Mouse (Mus musculus): Measurements from ENCODE around the gene S100a5. TPM values are rescaled to one million over a fixed set of nuclear protein-coding genes. Genes with fewer than 3 reads are reported as not detected.

Gene S100a5
- total RNA-seq, 2 experiments from 2014 or later: not detected

Other genes starting within 250 kb of the S100a5 start
- gene Slc27a3, start 218.6 kb upstream of the S100a5 start, total RNA-seq (2015): 0.17 and 0.32 TPM in 2 replicates
- 0.27 and 0.83 TPM in 2 replicates for gene Slc27a3, start 218.6 kb upstream of the S100a5 start, total RNA-seq (2017)
- 17.5 and 20.2 TPM in 2 replicates for gene Ints3, start 174.9 kb upstream of the S100a5 start, total RNA-seq (2015)
- gene Ints3, start 174.9 kb upstream of the S100a5 start, total RNA-seq (2017): 21.6 and 24.7 TPM in 2 replicates
- not detected in 2 replicates for gene Npr1, start 142.7 kb upstream of the S100a5 start, total RNA-seq (2015)
- gene Npr1, start 142.7 kb upstream of the S100a5 start, total RNA-seq (2017): not detected in 2 replicates
- 120 and 136 TPM in 2 replicates for gene Ilf2, start 132.4 kb upstream of the S100a5 start, total RNA-seq (2015)
- 204 and 227 TPM in 2 replicates for gene Ilf2, start 132.4 kb upstream of the S100a5 start, total RNA-seq (2017)
- 41.2 and 42.1 TPM in 2 replicates for gene Snapin, start 117.5 kb upstream of the S100a5 start, total RNA-seq (2015)
- 32.3 and 45.0 TPM in 2 replicates for gene Snapin, start 117.5 kb upstream of the S100a5 start, total RNA-seq (2017)
- gene Chtop, start 99.0 kb upstream of the S100a5 start, total RNA-seq (2015): 112 and 119 TPM in 2 replicates
- gene Chtop, start 99.0 kb upstream of the S100a5 start, total RNA-seq (2017): 96.0 and 114 TPM in 2 replicates
- 123 and 145 TPM in 2 replicates for gene S100a1, start 94.1 kb upstream of the S100a5 start, total RNA-seq (2015)
- 121 and 131 TPM in 2 replicates for gene S100a1, start 94.1 kb upstream of the S100a5 start, total RNA-seq (2017)
- gene S100a13, start 94.1 kb upstream of the S100a5 start, total RNA-seq (2015): 49.3 and 59.5 TPM in 2 replicates
- 84.2 and 96.0 TPM in 2 replicates for gene S100a13, start 94.1 kb upstream of the S100a5 start, total RNA-seq (2017)
- gene S100a14, start 81.7 kb upstream of the S100a5 start, total RNA-seq (2015): not detected in 2 replicates
- 0.33 TPM in 1 of 2 replicates, not detected in the other for gene S100a14, start 81.7 kb upstream of the S100a5 start, total RNA-seq (2017)
- gene S100a16, start 71.3 kb upstream of the S100a5 start, total RNA-seq (2015): 1.0 TPM in 1 of 2 replicates, not detected in the other
- gene S100a16, start 71.3 kb upstream of the S100a5 start, total RNA-seq (2017): not detected in 2 replicates
- not detected in 2 replicates for gene S100a3, start 47.9 kb upstream of the S100a5 start, total RNA-seq (2015)
- not detected in 2 replicates for gene S100a3, start 47.9 kb upstream of the S100a5 start, total RNA-seq (2017)
- not detected in 2 replicates for gene S100a2, start 18.3 kb upstream of the S100a5 start, total RNA-seq (2015)
- not detected in 2 replicates for gene S100a2, start 18.3 kb upstream of the S100a5 start, total RNA-seq (2017)
- not detected in 2 replicates for gene Gm42674, start 6.6 kb upstream of the S100a5 start, total RNA-seq (2015)
- not detected in 2 replicates for gene Gm42674, start 6.6 kb upstream of the S100a5 start, total RNA-seq (2017)
- gene S100a4, start 4.8 kb upstream of the S100a5 start, total RNA-seq (2015): 31.5 and 39.6 TPM in 2 replicates
- gene S100a4, start 4.8 kb upstream of the S100a5 start, total RNA-seq (2017): 19.4 and 53.6 TPM in 2 replicates
- 31.2 and 57.3 TPM in 2 replicates for gene S100a6, start 4.4 kb downstream of the S100a5 start, total RNA-seq (2015)
- gene S100a6, start 4.4 kb downstream of the S100a5 start, total RNA-seq (2017): 10.7 and 21.3 TPM in 2 replicates
- gene S100a7a, start 45.5 kb downstream of the S100a5 start, total RNA-seq (2015): not detected in 2 replicates
- not detected in 2 replicates for gene S100a7a, start 45.5 kb downstream of the S100a5 start, total RNA-seq (2017)
- gene S100a8, start 60.5 kb downstream of the S100a5 start, total RNA-seq (2015): 2,361 and 4,241 TPM in 2 replicates
- 1,918 and 3,820 TPM in 2 replicates for gene S100a8, start 60.5 kb downstream of the S100a5 start, total RNA-seq (2017)
- gene S100a9, start 87.2 kb downstream of the S100a5 start, total RNA-seq (2015): 2,769 and 4,892 TPM in 2 replicates
- gene S100a9, start 87.2 kb downstream of the S100a5 start, total RNA-seq (2017): 952 and 2,018 TPM in 2 replicates
- gene Pglyrp4, start 118.4 kb downstream of the S100a5 start, total RNA-seq (2015): not detected in 2 replicates
- 0.17 TPM in 1 of 2 replicates, not detected in the other for gene Pglyrp4, start 118.4 kb downstream of the S100a5 start, total RNA-seq (2017)
- not detected in 2 replicates for gene Gm5849, start 169.4 kb downstream of the S100a5 start, total RNA-seq (2015)
- gene Gm5849, start 169.4 kb downstream of the S100a5 start, total RNA-seq (2017): not detected in 2 replicates